Mouse (Mus musculus) kidney, embryonic 14.5 days (tissue): ENCODE data around the gene Sestd1. TPM values are rescaled to one million over a fixed set of nuclear protein-coding genes. Genes with fewer than 3 reads are reported as not detected.

Experiments used
- ATAC-seq: fragments of 200-750 bp; cut with Nextera tagmentation; 2 replicates; pipeline ENCODE4 v1.8.0; 2017; ENCODE audit warnings: moderate number of reproducible peaks, mild to moderate bottlenecking, moderate TSS enrichment, moderate library complexity; ENCODE audit not compliant: low FRiP score, low TSS enrichment
- H3K27ac ChIP-seq: fragments of 300-500 bp; sonication (generic); 2 replicates; pipeline ENCODE4 v1.5.1; 2014; ENCODE audit warnings: low read depth, mild to moderate bottlenecking, low read length, moderate library complexity, mixed read lengths
- H3K27me3 ChIP-seq: fragments of 300-500 bp; sonication (generic); 2 replicates; pipeline ENCODE4 v1.6.1; 2014; ENCODE audit warnings: mild to moderate bottlenecking, low read length; ENCODE audit not compliant: control insufficient read depth, insufficient read depth
- H3K36me3 ChIP-seq: fragments of 300-500 bp; sonication (generic); 2 replicates; pipeline ENCODE4 v1.6.1; 2014; ENCODE audit warnings: low read length, mixed read lengths; ENCODE audit not compliant: control insufficient read depth, insufficient read depth
- H3K4me1 ChIP-seq: fragments of 300-500 bp; sonication (generic); 2 replicates; pipeline ENCODE4 v1.6.1; 2014; ENCODE audit warnings: low read length, mixed read lengths; ENCODE audit not compliant: control insufficient read depth, insufficient read depth
- H3K4me2 ChIP-seq: fragments of 300-500 bp; sonication (generic); replicated peaks from 2 replicates; pipeline ENCODE4 v1.6.1; 2014; ENCODE audit warnings: low read depth, mild to moderate bottlenecking, low read length
- H3K4me3 ChIP-seq: fragments of 300-500 bp; sonication (generic); 2 replicates; pipeline ENCODE4 v1.5.1; 2014; ENCODE audit warnings: mild to moderate bottlenecking, low read length
- H3K9ac ChIP-seq: fragments of 300-500 bp; sonication (generic); 2 replicates; pipeline ENCODE4 v1.6.1; 2014; ENCODE audit warnings: low read depth, mild to moderate bottlenecking, low read length, moderate library complexity
- H3K9me3 ChIP-seq: fragments of 300-500 bp; sonication (generic); 2 replicates; pipeline ENCODE4 v1.6.1; 2016; ENCODE audit warnings: low read length; ENCODE audit not compliant: control insufficient read depth
- WGBS: fragments of 180-500 bp; shearing (Covaris S2); extraction: QIAGEN DNeasy Blood & Tissue Kit; methylation state at CpG from one replicate; pipeline ENCODE4 v1.1.7; 2014; 5-methylcytosine and 5-hydroxymethylcytosine counted together
- polyA plus RNA-seq: library from polyadenylated mRNA; unstranded; fragments of >200 nt; fragmentation: Nextera tagmentation; extraction: Ambion mirVana; gene quantifications from 2 replicates; pipeline ENCODE4 v1.2.1, GENCODE M21; 2014

Sestd1 gene
- polyA plus RNA-seq, 1 experiment from 2014 or later: 37.6 TPM

DNA sequence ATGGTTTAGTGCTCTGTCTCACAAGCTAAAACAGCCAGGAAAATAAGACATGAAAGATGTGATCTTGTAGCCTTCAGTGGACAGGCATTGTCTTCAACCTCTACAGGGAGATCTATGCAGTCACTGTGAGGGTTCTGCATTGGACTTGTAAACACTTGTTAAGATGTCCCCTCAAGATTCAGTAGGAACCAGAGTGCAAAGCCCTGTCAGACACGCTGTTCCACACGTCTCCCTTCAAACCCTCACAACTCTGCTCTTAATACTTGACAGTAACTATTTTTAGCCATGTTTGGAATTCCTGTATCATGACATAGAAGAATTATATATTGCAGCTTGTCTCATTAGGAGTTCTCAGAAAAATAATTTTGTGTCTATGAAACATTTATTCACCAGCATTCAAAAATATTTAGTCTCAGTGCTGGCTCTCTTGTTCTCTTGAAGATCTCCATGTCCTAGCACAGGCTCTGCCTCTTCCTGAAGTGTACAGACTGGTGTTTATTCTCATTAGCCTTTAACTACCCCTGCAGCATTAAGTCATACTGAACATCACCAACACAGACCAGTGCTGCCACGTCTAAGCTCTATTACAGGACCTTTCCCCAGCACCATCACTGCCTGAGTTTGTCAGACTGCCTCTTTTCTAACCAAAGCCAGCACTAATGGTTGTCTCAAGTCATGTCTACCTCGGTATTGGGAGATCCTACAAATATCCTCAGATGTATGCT lies 98.0 kb downstream of the Sestd1 start:
- H3K4me1 ChIP-seq: no peaks in the 10 kb centered on the region
- H3K27me3 ChIP-seq: no peaks in the 10 kb centered on the region
- H3K4me3 ChIP-seq: no peak overlapping the region
- 72% methylated on average over 4 of the region's 4 CpGs for WGBS
- no peak overlapping the region for H3K9ac ChIP-seq
- no peak overlapping the region for H3K27ac ChIP-seq
- H3K9me3 ChIP-seq: no peaks in the 10 kb centered on the region
- H3K36me3 ChIP-seq: peaks cover 8% of the 10 kb centered on the region
- no peak overlapping the region for H3K4me2 ChIP-seq
- ATAC-seq: no peak

DNA sequence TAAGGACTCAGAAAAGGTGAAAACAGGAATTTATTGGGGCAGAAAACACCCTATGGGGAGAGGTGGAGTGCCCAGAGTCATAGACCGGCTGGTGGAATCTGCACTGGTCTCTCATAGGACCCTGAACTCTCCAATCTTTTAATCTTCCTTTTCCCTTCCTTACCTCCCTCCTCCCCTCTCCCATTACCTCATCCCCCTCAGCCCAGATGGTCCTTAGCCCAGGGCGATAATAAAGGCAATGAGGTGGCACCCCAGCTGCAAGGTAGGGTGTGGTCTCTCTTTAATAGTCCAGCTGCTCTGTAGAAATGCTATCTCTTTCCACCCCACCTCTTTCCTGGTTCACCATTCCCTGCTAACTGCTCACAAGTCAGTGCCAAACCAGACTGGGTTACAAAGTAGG lies 102.9 kb downstream of the Sestd1 start:
- peaks cover 5% of the 10 kb centered on the region; the same call in 1 of the 2 replicates for H3K4me1 ChIP-seq
- 36% methylated on average over 2 of the region's 2 CpGs for WGBS
- 0 out of 2 replicates have a peak, but pooled peaks have one; percentile 55 for ATAC-seq

DNA sequence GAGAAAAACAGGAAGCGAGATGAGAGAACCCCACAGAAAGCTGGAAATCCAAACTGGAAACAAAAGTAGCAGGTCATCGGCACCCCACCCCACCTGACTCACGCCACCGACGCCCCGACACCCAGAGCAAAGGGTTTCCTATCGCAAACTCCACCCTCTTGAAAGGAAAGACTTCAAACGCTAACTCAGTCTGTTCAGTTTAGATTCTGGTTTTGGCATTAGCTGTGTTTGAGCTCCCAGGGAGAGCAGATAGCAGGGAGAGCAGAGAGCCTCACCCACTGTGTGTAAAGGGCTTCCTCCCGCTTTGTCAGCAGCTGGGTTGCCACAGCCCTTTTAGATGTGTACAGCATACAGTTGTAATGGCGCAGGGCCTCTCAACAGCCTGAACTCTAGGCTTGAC lies 104.0 kb downstream of the Sestd1 start:
- WGBS: 61% methylated on average over 10 of the region's 10 CpGs

More for the DNA sequence above, 102.9 kb downstream of the Sestd1 start:
- H3K36me3 ChIP-seq: no peaks in the 10 kb centered on the region
- no peak overlapping the region for H3K27ac ChIP-seq
- no peaks in the 10 kb centered on the region for H3K27me3 ChIP-seq
- H3K4me2 ChIP-seq: no peak overlapping the region
- H3K9me3 ChIP-seq: no peaks in the 10 kb centered on the region
- no peak overlapping the region for H3K4me3 ChIP-seq
- no peak overlapping the region for H3K9ac ChIP-seq

DNA sequence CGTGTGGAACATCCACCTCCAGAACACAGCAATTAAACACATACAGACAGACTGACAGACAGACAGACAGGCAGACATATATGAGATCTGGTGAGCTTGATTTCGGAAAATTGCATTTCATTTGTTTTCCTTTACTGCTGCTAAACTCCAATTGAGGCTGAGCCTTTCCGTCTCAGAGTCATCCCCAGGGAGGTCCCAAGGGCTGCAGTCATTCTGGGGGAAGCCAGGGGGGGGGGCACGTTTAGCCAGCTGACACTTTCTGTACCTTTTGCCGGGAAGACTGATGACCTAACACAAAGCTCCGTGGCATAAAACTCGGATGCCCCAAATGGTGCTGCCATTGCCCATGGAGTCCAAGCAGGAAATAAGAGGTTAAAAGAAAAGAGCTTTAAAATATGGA lies 105.0 kb downstream of the Sestd1 start:
- Histone ChIP-seq H3K36me3 (no peaks in the 10 kb centered on the region), H3K27me3 (no peaks in the 10 kb centered on the region), H3K4me2 (no peak overlapping the region), H3K9ac (no peak overlapping the region), H3K9me3 (no peaks in the 10 kb centered on the region), H3K4me1 (peaks cover 22% of the 10 kb centered on the region), H3K27ac (no peak overlapping the region), H3K4me3 (no peak overlapping the region)
- no peak for ATAC-seq
- WGBS: 48% methylated on average over 7 of the region's 7 CpGs

More for the DNA sequence above, 104.0 kb downstream of the Sestd1 start:
- Histone ChIP-seq H3K4me2 (no peak overlapping the region), H3K9ac (no peak overlapping the region), H3K27me3 (no peaks in the 10 kb centered on the region), H3K4me3 (no peak overlapping the region), H3K4me1 (peaks cover 14% of the 10 kb centered on the region; the same call in 1 of the 2 replicates), H3K9me3 (no peaks in the 10 kb centered on the region), H3K36me3 (no peaks in the 10 kb centered on the region), H3K27ac (no peak overlapping the region)
- no peak for ATAC-seq

DNA sequence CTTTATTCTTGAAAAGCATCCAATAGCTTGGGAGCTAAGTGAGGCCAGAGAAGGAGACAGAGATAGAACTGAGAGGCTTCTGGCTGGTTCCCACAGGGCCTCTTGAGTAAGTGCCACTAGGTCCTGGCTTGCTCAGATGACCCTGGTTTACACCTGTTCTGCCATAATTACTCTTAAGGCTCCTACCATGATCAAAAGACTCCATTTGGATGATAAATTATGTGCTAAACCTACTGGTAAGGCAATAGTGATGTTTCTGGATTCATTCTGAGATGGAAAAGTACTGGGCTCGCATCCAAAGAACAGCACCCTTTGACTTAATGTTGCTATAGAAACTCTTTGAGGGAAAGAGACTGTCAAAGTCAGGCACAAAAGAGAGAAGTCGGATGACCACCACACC lies 106.1 kb downstream of the Sestd1 start:
- Histone ChIP-seq H3K9me3 (no peaks in the 10 kb centered on the region), H3K4me2 (no peak overlapping the region), H3K4me3 (no peak overlapping the region), H3K27ac (no peak overlapping the region), H3K9ac (no peak overlapping the region), H3K4me1 (peaks cover 22% of the 10 kb centered on the region), H3K27me3 (no peaks in the 10 kb centered on the region), H3K36me3 (no peaks in the 10 kb centered on the region)
- ATAC-seq: no peak
- WGBS: 83% methylated on average over 2 of the region's 2 CpGs

DNA sequence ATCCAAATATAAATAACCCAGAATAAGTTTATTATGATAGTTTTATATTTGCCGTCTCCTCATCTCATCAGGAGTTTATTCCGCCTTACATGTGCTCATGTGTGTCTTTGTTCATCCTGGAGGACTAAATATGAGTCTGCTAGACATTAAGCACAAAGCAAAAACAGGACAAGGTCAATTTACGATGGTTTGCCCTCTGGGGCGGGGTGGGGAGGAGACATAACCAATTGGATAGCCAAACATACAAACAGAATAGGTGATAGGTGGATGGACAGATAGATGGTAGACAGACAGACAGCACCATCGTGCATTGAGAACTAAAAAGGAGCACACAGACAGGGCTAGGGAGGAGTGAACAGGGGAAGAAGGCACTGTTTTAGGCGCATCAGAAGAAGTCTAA lies 106.6 kb downstream of the Sestd1 start:
- peaks cover 22% of the 10 kb centered on the region for H3K4me1 ChIP-seq
- 84% methylated on average over 6 of the region's 6 CpGs for WGBS
- H3K9ac ChIP-seq: no peak overlapping the region
- ATAC-seq: no peak
- no peak overlapping the region for H3K4me3 ChIP-seq
- no peaks in the 10 kb centered on the region for H3K36me3 ChIP-seq
- H3K27me3 ChIP-seq: no peaks in the 10 kb centered on the region
- H3K9me3 ChIP-seq: no peaks in the 10 kb centered on the region
- H3K4me2 ChIP-seq: no peak overlapping the region
- H3K27ac ChIP-seq: no peak overlapping the region

DNA sequence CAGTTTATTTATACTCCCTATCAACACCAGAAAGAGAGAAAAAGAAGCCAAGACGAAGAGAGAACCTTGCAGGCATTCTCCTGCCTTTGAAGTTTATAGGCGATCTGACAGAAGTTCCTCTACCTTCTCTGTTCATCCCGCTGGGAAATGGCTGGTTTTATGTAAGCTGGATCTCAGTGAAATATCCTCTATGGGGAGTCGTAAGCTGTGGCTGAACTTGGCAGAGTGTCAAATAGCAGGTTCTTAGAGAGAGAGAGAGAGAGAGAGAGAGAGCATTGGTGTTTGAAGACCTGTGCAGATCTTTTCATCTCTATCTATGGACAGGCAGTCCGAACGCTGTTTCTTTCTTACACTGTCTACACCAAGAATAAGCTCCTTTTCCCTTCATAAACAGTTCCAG lies 107.0 kb downstream of the Sestd1 start:
- H3K4me2 ChIP-seq: no peak overlapping the region
- H3K27ac ChIP-seq: no peak overlapping the region
- 45% methylated on average over 6 of the region's 6 CpGs for WGBS
- no peaks in the 10 kb centered on the region for H3K36me3 ChIP-seq
- H3K9me3 ChIP-seq: no peaks in the 10 kb centered on the region
- H3K4me3 ChIP-seq: no peak overlapping the region
- H3K9ac ChIP-seq: no peak overlapping the region
- no peak for ATAC-seq
- peaks cover 22% of the 10 kb centered on the region for H3K4me1 ChIP-seq
- H3K27me3 ChIP-seq: no peaks in the 10 kb centered on the region

DNA sequence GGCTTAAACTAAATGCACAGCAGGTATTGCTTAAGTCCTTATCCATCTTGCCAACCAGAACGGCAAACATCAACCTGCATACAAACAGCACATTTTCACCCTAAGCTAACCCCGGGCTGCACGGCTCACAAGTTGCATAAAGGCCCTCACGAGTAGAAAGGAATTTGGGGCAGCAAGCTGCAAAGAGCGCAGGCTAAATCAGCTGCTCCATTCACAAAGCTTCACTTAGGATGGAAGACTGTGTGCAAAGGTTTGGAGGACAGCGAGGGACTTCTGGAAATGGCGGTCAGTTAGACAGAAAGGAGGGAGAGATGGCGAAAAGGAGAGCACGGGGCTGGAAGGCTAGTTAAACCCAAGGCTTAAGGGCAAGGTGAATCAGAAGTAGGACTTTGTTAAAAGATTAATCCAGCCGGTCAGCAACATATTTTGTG lies 108.1 kb downstream of the Sestd1 start:
- peak; percentile 9; the same call in 1 of the 2 replicates for ATAC-seq
- 58% methylated on average over 10 of the region's 10 CpGs for WGBS
- Histone ChIP-seq H3K4me1 (peaks cover 22% of the 10 kb centered on the region), H3K27ac (peak overlapping the region; percentile 80; the same call in 1 of the 2 replicates), H3K9me3 (no peaks in the 10 kb centered on the region), H3K9ac (no peak overlapping the region), H3K4me2 (0 out of 2 replicates have a peak overlapping the region, but pooled peaks have one; percentile 84), H3K4me3 (0 out of 2 replicates have a peak overlapping the region, but pooled peaks have one; percentile 10), H3K36me3 (no peaks in the 10 kb centered on the region), H3K27me3 (no peaks in the 10 kb centered on the region)

DNA sequence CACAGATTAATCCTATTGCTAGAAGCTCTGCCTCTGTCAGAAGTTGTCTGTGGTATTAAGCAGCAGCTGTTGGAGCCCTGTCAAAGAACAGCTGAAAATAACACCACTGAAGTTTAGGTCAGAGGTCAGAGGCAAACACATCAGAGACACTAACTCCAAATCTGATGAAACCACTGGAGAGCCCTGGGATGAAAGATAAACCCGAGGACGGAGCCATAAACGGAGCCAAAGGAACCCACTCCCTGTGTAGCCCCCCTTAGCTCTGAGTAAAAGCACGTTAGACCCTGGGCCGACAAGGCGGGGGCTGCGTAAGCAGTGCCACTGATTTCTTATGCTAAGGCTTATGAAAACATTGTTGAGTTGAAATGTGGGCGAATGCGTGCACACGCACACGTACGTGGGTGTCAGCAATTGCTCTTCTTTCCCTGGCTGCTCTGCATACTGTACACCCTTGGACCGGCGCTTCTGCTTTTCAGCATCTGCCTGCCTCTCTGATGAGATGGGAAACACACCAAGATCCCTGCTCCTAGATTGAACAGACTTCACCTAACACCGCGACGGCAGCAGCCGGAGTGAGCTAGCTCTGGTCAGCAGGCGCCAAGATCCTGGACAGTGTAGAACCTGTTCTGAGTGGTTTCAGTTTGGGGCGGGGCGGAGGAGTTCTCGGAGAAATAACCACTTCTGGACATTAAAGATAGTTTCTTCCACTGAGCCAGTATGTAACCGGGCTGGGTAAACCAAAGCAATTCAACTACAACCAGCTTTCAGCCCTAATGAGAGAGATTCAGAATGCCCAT lies 108.8 kb downstream of the Sestd1 start:
- H3K4me1 ChIP-seq: peaks cover 22% of the 10 kb centered on the region

More for the DNA sequence above, 108.8 kb downstream of the Sestd1 start:
- peak overlapping the region; percentile 10; the same call in 1 of the 2 replicates for H3K4me3 ChIP-seq
- peak overlapping the region; percentile 40; the same call in 1 of the 2 replicates for H3K9ac ChIP-seq
- 25% methylated on average over 23 of the region's 23 CpGs for WGBS
- H3K36me3 ChIP-seq: no peaks in the 10 kb centered on the region
- H3K4me2 ChIP-seq: peak overlapping the region; percentile 84
- H3K27me3 ChIP-seq: no peaks in the 10 kb centered on the region
- H3K27ac ChIP-seq: peak overlapping the region; percentile 80
- H3K9me3 ChIP-seq: no peaks in the 10 kb centered on the region
- peak; percentile 76 for ATAC-seq
